Mouse (Mus musculus) gastrocnemius, postnatal 10 days (tissue): ENCODE data around the gene Pex19. TPM values are rescaled to one million over a fixed set of nuclear protein-coding genes. Genes with fewer than 3 reads are reported as not detected.

Source experiments
- DNase-seq: peaks from one replicate; pipeline ENCODE4 v3.0.0; 2021; ENCODE audit warnings: mixed read lengths
- long read RNA-seq, 2 experiments: library from polyadenylated mRNA; stranded (forward); transcript quantifications; one replicate each; pipeline ENCODE4 v2.0.0; 2021
- total RNA-seq, 2 experiments: library from RNA; stranded (reverse); gene quantifications; 2 replicates each; pipeline ENCODE4 v1.2.3; 2021

Gene Pex19
- 100 to 1,000 TPM; 104 to 106 TPM for total RNA-seq
- long read RNA-seq, experiment 1, transcript Pex19-201 (8 exons, 1,917 nt): major isoform, 234 of 265 reads
- long read RNA-seq, experiment 1, partial matches to known transcripts: 6 of 265 reads
- long read RNA-seq, experiment 1, other reads (novel, unspliced or antisense): 24 of 265 reads
- long read RNA-seq, experiment 2, transcript Pex19-201 (8 exons, 1,917 nt): major isoform, 270 of 309 reads
- long read RNA-seq, experiment 2, partial matches to known transcripts: 19 of 309 reads
- long read RNA-seq, experiment 2, other reads (novel, unspliced or antisense): 19 of 309 reads

GRCm38 (mm10) chr1:172126376-172127347 is at the start of gene Pex19:
Gene Pex19 (plus strand): TSS chr1:172126755.
- DNase-seq: peak; percentile 69

- DNase-seq: no peak
Observed at GRCm38 (mm10) chr1:172077981-172078380, 48.6 kb upstream of the Pex19 start.

GRCm38 (mm10) chr1:172082101-172082898 is 44.3 kb upstream of the Pex19 start, which contains the start of the genes Copa and Ncstn:
Gene Copa (plus strand): TSS chr1:172082529.
Gene Ncstn (minus strand): TSS chr1:172082795.
- peak; percentile 86 for DNase-seq

GRCm38 (mm10) chr1:172082899-172083445 is 43.6 kb upstream of the Pex19 start:
- DNase-seq: no peak

- no peak for DNase-seq
Observed at GRCm38 (mm10) chr1:172093522-172093921, 33.0 kb upstream of the Pex19 start.

GRCm38 (mm10) chr1:172094295-172094694 is 32.3 kb upstream of the Pex19 start:
- no peak for DNase-seq

- DNase-seq: no peak
Observed at GRCm38 (mm10) chr1:172095202-172095601, 31.4 kb upstream of the Pex19 start.

GRCm38 (mm10) chr1:172099325-172100033 is 27.1 kb upstream of the Pex19 start:
- DNase-seq: no peak

GRCm38 (mm10) chr1:172103619-172104018 is 22.9 kb upstream of the Pex19 start:
- DNase-seq: no peak

GRCm38 (mm10) chr1:172105101-172105500 is 21.5 kb upstream of the Pex19 start:
- DNase-seq: no peak

GRCm38 (mm10) chr1:172107777-172108477 is 18.6 kb upstream of the Pex19 start:
- no peak for DNase-seq

GRCm38 (mm10) chr1:172116948-172117347 is 9.6 kb upstream of the Pex19 start:
- DNase-seq: no peak

- no peak for DNase-seq
Observed at GRCm38 (mm10) chr1:172119100-172119499, 7.5 kb upstream of the Pex19 start.

GRCm38 (mm10) chr1:172119720-172120119 is 6.8 kb upstream of the Pex19 start:
- no peak for DNase-seq

GRCm38 (mm10) chr1:172122671-172123070 is 3.9 kb upstream of the Pex19 start:
- no peak for DNase-seq

GRCm38 (mm10) chr1:172124572-172124971 is 2.0 kb upstream of the Pex19 start:
- DNase-seq: no peak

GRCm38 (mm10) chr1:172127487-172127886 is 932 bp downstream of the Pex19 start:
- DNase-seq: no peak

GRCm38 (mm10) chr1:172128563-172128962 is 2.0 kb downstream of the Pex19 start:
- DNase-seq: no peak

- DNase-seq: no peak
Observed at GRCm38 (mm10) chr1:172129108-172129507, 2.6 kb downstream of the Pex19 start.

GRCm38 (mm10) chr1:172129780-172130179 is 3.2 kb downstream of the Pex19 start:
- DNase-seq: no peak

- no peak for DNase-seq
Observed at GRCm38 (mm10) chr1:172132319-172132718, 5.8 kb downstream of the Pex19 start.
